8 mouse cellular contexts compared by ENCODE assay signal in the genomic region with DNA sequence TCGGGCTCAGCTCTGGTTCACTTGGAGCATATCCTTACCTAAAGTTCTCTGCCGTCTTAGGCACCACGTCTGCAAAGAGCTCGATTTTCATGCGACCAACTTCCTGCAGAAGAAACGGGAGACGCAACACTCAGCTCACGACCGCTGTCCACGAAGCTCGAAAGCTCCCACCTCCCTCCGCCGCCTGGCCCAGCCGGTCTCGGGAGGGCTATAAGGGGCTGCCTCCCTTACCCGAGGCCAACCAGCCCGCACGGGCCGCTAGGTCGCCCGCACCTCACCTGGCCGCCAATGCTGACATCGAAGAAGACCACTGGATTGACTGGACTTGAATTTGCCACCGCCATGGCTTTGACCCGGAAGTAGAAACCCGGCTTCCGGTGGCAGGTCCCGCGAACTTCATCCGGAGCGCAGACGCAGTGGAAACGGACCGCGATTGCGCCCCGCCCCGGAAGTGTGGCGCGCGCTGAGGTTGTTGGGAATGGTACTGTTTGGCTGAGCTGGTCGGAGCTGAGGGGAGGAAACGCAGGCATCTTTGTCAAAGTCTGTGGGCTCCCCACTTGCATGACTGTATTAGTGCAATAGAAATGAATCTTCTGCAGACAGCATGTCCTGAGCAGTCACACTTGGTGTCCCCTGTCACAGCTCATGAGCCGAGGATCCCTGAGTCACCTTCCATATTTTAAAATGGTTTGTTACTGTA. TPM values are rescaled to one million over a fixed set of nuclear protein-coding genes. Genes with fewer than 3 reads are reported as not detected.
DNase-seq lines count a peak whose midpoint lies in the region; ATAC-seq and TF ChIP-seq lines count a peak whose summit lies in the region.

Gene Ppih (minus strand): TSS at position 416 of the 700 bp plus-strand sequence.

- no peaks in the 10 kb centered on the region for H3K27me3 ChIP-seq in ES-Bruce4 (ENCODE audit: control insufficient read depth, insufficient read depth, low read length, poor library complexity, severe bottlenecking)
- peaks cover 11% of the 10 kb centered on the region for H3K27me3 ChIP-seq in forebrain, embryonic 13.5 days
- H3K27me3 ChIP-seq in liver, postnatal 0 days (ENCODE audit: insufficient read depth, low read length): no peaks in the 10 kb centered on the region
- no peaks in the 10 kb centered on the region for H3K27me3 ChIP-seq in neural tube, embryonic 14.5 days (ENCODE audit: control insufficient read depth, insufficient read depth, low read length)

- H3K4me1 ChIP-seq in ES-Bruce4 (ENCODE audit: control insufficient read depth, insufficient read depth, low read length): no peaks in the 10 kb centered on the region
- H3K4me1 ChIP-seq in forebrain, embryonic 13.5 days: peaks cover 19% of the 10 kb centered on the region
- peaks cover 7% of the 10 kb centered on the region for H3K4me1 ChIP-seq in liver, postnatal 0 days (ENCODE audit: insufficient read depth)
- H3K4me1 ChIP-seq in neural tube, embryonic 14.5 days (ENCODE audit: control insufficient read depth, insufficient read depth, low read length): peaks cover 9% of the 10 kb centered on the region; the same call in 1 of the 2 replicates

- intact Hi-C loops in heart, postnatal 10 days (cut with DNase I): loop anchor here (2.0 to 5.0 kb wide), 2 partner anchors 27 to 73 kb away; no protein-coding TSS in a partner anchor

- H3K9ac ChIP-seq in ES-Bruce4 (ENCODE audit: low read depth, poor library complexity, severe bottlenecking): peak within 1 kb of the TSS; percentile 83
- peak within 1 kb of the TSS; percentile 78 for H3K9ac ChIP-seq in forebrain, embryonic 13.5 days
- peak within 1 kb of the TSS; percentile 67 for H3K9ac ChIP-seq in liver, postnatal 0 days (replicated peaks)
- H3K9ac ChIP-seq in neural tube, embryonic 14.5 days (replicated peaks; ENCODE audit: low read depth, low read length): peak within 1 kb of the TSS; percentile 54

- no peak for TF ChIP-seq EP300 in ES-Bruce4 (IDR thresholded peaks at IDR 0.05; ENCODE audit: insufficient read depth, low read depth, low read length)
- peak; percentile 43; the same call in 1 of the 2 replicates for TF ChIP-seq EP300 in liver, postnatal 0 days (IDR thresholded peaks at IDR 0.05; ENCODE audit: low read depth)

- WGBS in forebrain, embryonic 13.5 days: under 1% methylated on average over 44 of the region's 44 CpGs
- WGBS in large intestine, adult 2 months: 1% methylated on average over 44 of the region's 44 CpGs
- WGBS in liver, postnatal 0 days (ENCODE audit: insufficient replicate concordance): under 1% methylated on average over 44 of the region's 44 CpGs
- 1% methylated on average over 44 of the region's 44 CpGs for WGBS in neural tube, embryonic 14.5 days

- H3K36me3 ChIP-seq in ES-Bruce4 (ENCODE audit: control insufficient read depth, insufficient read depth, low read length, poor library complexity, severe bottlenecking): peaks cover 11% of the 10 kb centered on the region
- peaks cover 37% of the 10 kb centered on the region for H3K36me3 ChIP-seq in forebrain, embryonic 13.5 days (ENCODE audit: poor library complexity, severe bottlenecking)
- peaks cover 31% of the 10 kb centered on the region for H3K36me3 ChIP-seq in liver, postnatal 0 days (replicated peaks; ENCODE audit: insufficient read depth, low read length)
- H3K36me3 ChIP-seq in neural tube, embryonic 14.5 days (ENCODE audit: control insufficient read depth, insufficient read depth, low read length): peaks cover 5% of the 10 kb centered on the region; the same call in 1 of the 2 replicates

- peak; percentile 97 to 98 for DNase-seq in heart, postnatal 10 days
- peak; percentile 85 for DNase-seq in large intestine, adult 2 months (ENCODE audit: low read depth, low spot score)
- peak; percentile 97 for DNase-seq in liver, postnatal 0 days
- DNase-seq in testis, postnatal 10 days (ENCODE audit: low spot score): peak; percentile 96

- H3K4me3 ChIP-seq in ES-Bruce4 (ENCODE audit: low read depth, low read length): peak within 1 kb of the TSS; percentile 83
- peak within 1 kb of the TSS; percentile 78 for H3K4me3 ChIP-seq in forebrain, embryonic 13.5 days
- peak within 1 kb of the TSS; percentile 72 for H3K4me3 ChIP-seq in liver, postnatal 0 days (ENCODE audit: low read depth, low read length)
- H3K4me3 ChIP-seq in neural tube, embryonic 14.5 days (ENCODE audit: low read depth, low read length): peak within 1 kb of the TSS; percentile 62

- H3K4me2 ChIP-seq in forebrain, embryonic 13.5 days: peak within 1 kb of the TSS; percentile 98
- H3K4me2 ChIP-seq in liver, postnatal 0 days (ENCODE audit: low read depth, low read length): peak within 1 kb of the TSS; percentile 81
- peak within 1 kb of the TSS; percentile 89 for H3K4me2 ChIP-seq in neural tube, embryonic 14.5 days (ENCODE audit: low read depth, low read length)

- TF ChIP-seq POLR2A in ES-Bruce4 (IDR thresholded peaks at IDR 0.05; ENCODE audit: insufficient read depth, low read length): peak; percentile 75

- H3K9me3 ChIP-seq in ES-Bruce4 (replicated peaks; ENCODE audit: control insufficient read depth, insufficient read depth, low read length, poor library complexity, severe bottlenecking): no peaks in the 10 kb centered on the region
- H3K9me3 ChIP-seq in forebrain, embryonic 13.5 days (replicated peaks): no peaks in the 10 kb centered on the region
- H3K9me3 ChIP-seq in liver, postnatal 0 days (ENCODE audit: low read length): no peaks in the 10 kb centered on the region
- no peaks in the 10 kb centered on the region for H3K9me3 ChIP-seq in neural tube, embryonic 14.5 days (ENCODE audit: control insufficient read depth, low read length)

- TF ChIP-seq CTCF in ES-Bruce4 (IDR thresholded peaks at IDR 0.05; ENCODE audit: low read depth, low read length): no peak
- no peak for TF ChIP-seq CTCF in liver, postnatal 0 days (IDR thresholded peaks at IDR 0.05; ENCODE audit: low read depth)

- ATAC-seq in cerebellum, adult (ENCODE audit: insufficient number of reproducible peaks, low FRiP score, low TSS enrichment): peak; percentile 97
- peak; percentile 99 for ATAC-seq in forebrain, embryonic 13.5 days
- peak; percentile 99 for ATAC-seq in liver, postnatal 0 days
- peak; percentile 98 for ATAC-seq in neural tube, embryonic 14.5 days (ENCODE audit: low read depth)

- H3K27ac ChIP-seq in ES-Bruce4 (ENCODE audit: insufficient read depth, low read length): peak within 1 kb of the TSS; percentile 15; the same call in 1 of the 2 replicates
- peak within 1 kb of the TSS; percentile 89 for H3K27ac ChIP-seq in forebrain, embryonic 13.5 days
- peak within 1 kb of the TSS; percentile 46 for H3K27ac ChIP-seq in liver, postnatal 0 days (ENCODE audit: low read depth)
- H3K27ac ChIP-seq in neural tube, embryonic 14.5 days (ENCODE audit: low read depth, low read length): peak within 1 kb of the TSS; percentile 80

RNA-seq across cellular contexts. Expression of gene Ppih, which starts in this region (rescaled TPM):
- polyA plus RNA-seq in ES-Bruce4 (2011; ENCODE audit: insufficient read depth, insufficient read length, low read depth, missing spikeins): 135 and 148 TPM in 2 replicates
- 101 and 123 TPM in 2 replicates for polyA plus RNA-seq in forebrain, embryonic 13.5 days (2015; fragmentation: Nextera tagmentation; extraction: Ambion mirVana)
- 10 to 100 TPM; 15.1 to 15.4 TPM for total RNA-seq in heart, postnatal 10 days (2021)
- 24.5 and 25.4 TPM in 2 replicates for polyA plus RNA-seq in large intestine, adult 2 months (2012; rRNA removed)
- 24.7 and 28.4 TPM in 2 replicates for polyA plus RNA-seq in liver, postnatal 0 days (2015; fragmentation: Nextera tagmentation; extraction: Ambion mirVana)
- 48.0 and 49.7 TPM in 2 replicates for polyA plus RNA-seq in neural tube, embryonic 14.5 days (2014; fragmentation: Nextera tagmentation; extraction: Ambion mirVana)

Comparison
In these comparisons a context has a peak if more than half of its experiments do, and no peak if none do; other contexts are left out.
1. Peak in every context shown above with its lines: DNase-seq, ATAC-seq, H3K4me3 ChIP-seq and H3K27ac ChIP-seq.
2. H3K27ac ChIP-seq: peak in every context shown above with its lines; median percentile 89 in forebrain, embryonic 13.5 days; 80 in neural tube, embryonic 14.5 days; 46 in liver, postnatal 0 days; 15 in ES-Bruce4.